In the genomic region with DNA sequence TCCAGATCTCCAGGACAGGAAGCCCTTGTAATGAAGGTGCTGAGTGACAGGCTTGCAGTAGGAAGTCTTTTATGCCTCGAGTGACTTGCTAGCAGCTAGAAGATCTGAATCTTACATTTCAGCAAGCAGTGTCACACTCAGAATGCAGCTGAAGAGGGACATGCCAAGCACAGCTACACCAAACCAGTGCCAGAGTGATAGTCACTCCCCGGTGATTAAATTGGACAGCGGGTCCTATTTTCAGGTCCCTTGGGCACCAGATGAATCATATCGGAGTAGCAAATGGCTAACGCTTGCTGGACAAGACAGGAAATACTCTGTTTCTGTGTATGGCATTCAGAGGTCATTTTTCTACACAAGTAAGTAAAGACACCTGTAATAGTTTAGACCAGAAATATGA, we compare ENCODE assay signal across 26 mouse cellular contexts.
DNase-seq lines count a peak whose midpoint lies in the region; ATAC-seq lines count a peak whose summit lies in the region.
"Had no signal": no experiment of that assay in that cellular context is flagged by ENCODE, and none has a peak within 500 bp of the region (broad histone marks: within the 10 kb centered on the region; RNA-seq: fewer than 3 reads in every experiment).

No protein-coding gene starts in this region.

- intact Hi-C loops in heart, postnatal 25 days (cut with DNase I) = no loop called here
- intact Hi-C loops in heart, postnatal 36 days (cut with DNase I) = no loop called here

- no peak overlapping the region for H3K9ac ChIP-seq in forebrain, embryonic 14.5 days (ENCODE audit: low read length)
- H3K9ac ChIP-seq in intestine, embryonic 16.5 days (ENCODE audit: low read depth, low read length) = no peak overlapping the region
- H3K9ac ChIP-seq: embryonic facial prominence, embryonic 12.5 days; forebrain, embryonic 12.5 days; forebrain, embryonic 15.5 days; forebrain, postnatal 0 days had no signal

- ATAC-seq in forebrain, embryonic 14.5 days = no peak
- ATAC-seq in intestine, embryonic 16.5 days = no peak
- ATAC-seq: activated CD4-positive, CD25-positive, alpha-beta regulatory T cell, adult 4 months; CD4-positive, CD25-positive, alpha-beta regulatory T cell, adult 4 months; forebrain, embryonic 15.5 days; forebrain, postnatal 0 days; Patski had no signal

- no peaks in the 10 kb centered on the region for H3K9me3 ChIP-seq in forebrain, embryonic 10.5 days
- H3K9me3 ChIP-seq in forebrain, embryonic 14.5 days (replicated peaks; ENCODE audit: control insufficient read depth, low read length) = no peaks in the 10 kb centered on the region
- H3K9me3 ChIP-seq in heart, embryonic 10.5 days = no peaks in the 10 kb centered on the region
- no peaks in the 10 kb centered on the region for H3K9me3 ChIP-seq in intestine, embryonic 16.5 days (ENCODE audit: control insufficient read depth, low read length)
- H3K9me3 ChIP-seq: embryonic facial prominence, embryonic 10.5 days; embryonic facial prominence, embryonic 12.5 days; forebrain, embryonic 12.5 days; forebrain, embryonic 15.5 days had no signal

- no peak overlapping the region for H3K27ac ChIP-seq in forebrain, embryonic 10.5 days
- H3K27ac ChIP-seq in forebrain, embryonic 14.5 days (ENCODE audit: low read depth, low read length) = no peak overlapping the region
- no peak overlapping the region for H3K27ac ChIP-seq in heart, embryonic 10.5 days
- H3K27ac ChIP-seq in intestine, embryonic 16.5 days (ENCODE audit: low read length) = no peak overlapping the region
- H3K27ac ChIP-seq: embryonic facial prominence, embryonic 10.5 days; embryonic facial prominence, embryonic 12.5 days; forebrain, embryonic 12.5 days; forebrain, embryonic 15.5 days had no signal

- 89% methylated on average over 5 of the region's 5 CpGs for WGBS in forebrain, embryonic 10.5 days
- 87% methylated on average over 5 of the region's 5 CpGs for WGBS in forebrain, embryonic 14.5 days
- 70% methylated on average over 5 of the region's 5 CpGs for WGBS in heart, embryonic 10.5 days
- 83% methylated on average over 5 of the region's 5 CpGs for WGBS in intestine, embryonic 16.5 days

- no peak overlapping the region for H3K4me2 ChIP-seq in forebrain, embryonic 14.5 days (ENCODE audit: low read length)
- H3K4me2 ChIP-seq in intestine, embryonic 16.5 days (ENCODE audit: low read depth, low read length) = no peak overlapping the region
- H3K4me2 ChIP-seq: embryonic facial prominence, embryonic 12.5 days; forebrain, embryonic 12.5 days; forebrain, embryonic 15.5 days had no signal

- H3K36me3 ChIP-seq in forebrain, embryonic 10.5 days (replicated peaks) = peaks cover 23% of the 10 kb centered on the region; the same call in 1 of the 2 replicates
- no peaks in the 10 kb centered on the region for H3K36me3 ChIP-seq in forebrain, embryonic 14.5 days (ENCODE audit: control insufficient read depth, insufficient read depth, low read length)
- peaks cover 15% of the 10 kb centered on the region for H3K36me3 ChIP-seq in heart, embryonic 10.5 days
- H3K36me3 ChIP-seq in intestine, embryonic 16.5 days (ENCODE audit: control insufficient read depth, insufficient read depth, low read length) = no peaks in the 10 kb centered on the region
- H3K36me3 ChIP-seq: embryonic facial prominence, embryonic 10.5 days; embryonic facial prominence, embryonic 12.5 days; forebrain, embryonic 12.5 days; forebrain, embryonic 15.5 days; G1E had no signal

- no peaks in the 10 kb centered on the region for H3K4me1 ChIP-seq in forebrain, embryonic 10.5 days
- no peaks in the 10 kb centered on the region for H3K4me1 ChIP-seq in forebrain, embryonic 14.5 days (ENCODE audit: control insufficient read depth, insufficient read depth, low read length)
- no peaks in the 10 kb centered on the region for H3K4me1 ChIP-seq in heart, embryonic 10.5 days
- no peaks in the 10 kb centered on the region for H3K4me1 ChIP-seq in intestine, embryonic 16.5 days (ENCODE audit: control insufficient read depth, insufficient read depth, low read length)
- H3K4me1 ChIP-seq: embryonic facial prominence, embryonic 10.5 days; embryonic facial prominence, embryonic 12.5 days; forebrain, embryonic 12.5 days; forebrain, embryonic 15.5 days had no signal

- peak; percentile 9 for DNase-seq in forebrain, embryonic 10.5 days (ENCODE audit: extremely low spot score, low spot score)
- no peak for DNase-seq in forebrain, embryonic 14.5 days (ENCODE audit: low spot score)
- peak; percentile 78 for DNase-seq in heart, adult 11 months
- DNase-seq in heart, postnatal 25 days (ENCODE audit: low spot score) = no peak
- peak; percentile 52 for DNase-seq in heart, embryonic 10.5 days (ENCODE audit: low spot score)
- DNase-seq in heart, postnatal 36 days = no peak
- DNase-seq: adrenal gland, adult 8-10 months; adrenal gland, postnatal 14 days; adrenal gland, postnatal 36 days; B cell, adult 2 months; cerebellum, adult 11-12 months; cerebellum, adult 2 months; cerebellum, adult 9-10 months; cerebellum, postnatal 10 days; cerebellum, postnatal 25 days; forebrain, postnatal 0 days had no signal

- H3K27me3 ChIP-seq in forebrain, embryonic 10.5 days (ENCODE audit: poor library complexity, severe bottlenecking) = no peaks in the 10 kb centered on the region
- no peaks in the 10 kb centered on the region for H3K27me3 ChIP-seq in forebrain, embryonic 14.5 days (replicated peaks; ENCODE audit: control insufficient read depth, insufficient read depth, low read length)
- no peaks in the 10 kb centered on the region for H3K27me3 ChIP-seq in heart, embryonic 10.5 days (ENCODE audit: insufficient read depth, poor library complexity, severe bottlenecking)
- H3K27me3 ChIP-seq in intestine, embryonic 16.5 days (replicated peaks; ENCODE audit: control insufficient read depth, insufficient read depth, low read length) = no peaks in the 10 kb centered on the region
- H3K27me3 ChIP-seq: CH12.LX; embryonic facial prominence, embryonic 12.5 days; forebrain, embryonic 12.5 days; forebrain, embryonic 15.5 days; Patski had no signal

- no peak overlapping the region for H3K4me3 ChIP-seq in forebrain, embryonic 10.5 days
- H3K4me3 ChIP-seq in forebrain, embryonic 14.5 days (ENCODE audit: low read depth, low read length) = no peak overlapping the region
- no peak overlapping the region for H3K4me3 ChIP-seq in heart, embryonic 10.5 days
- no peak overlapping the region for H3K4me3 ChIP-seq in intestine, embryonic 16.5 days (ENCODE audit: low read length)
- H3K4me3 ChIP-seq: embryonic facial prominence, embryonic 10.5 days; embryonic facial prominence, embryonic 12.5 days; forebrain, embryonic 12.5 days; forebrain, embryonic 15.5 days had no signal

Comparison
In these comparisons a context has a peak if more than half of its experiments do, and no peak if none do; other contexts are left out.
1. DNase-seq: peak in forebrain, embryonic 10.5 days (single experiment), heart, adult 11 months (single experiment) and heart, embryonic 10.5 days (single experiment); none in forebrain, embryonic 14.5 days (single experiment), heart, postnatal 25 days (single experiment) and heart, postnatal 36 days (0 of 2).